Mouse (Mus musculus) liver, adult 2 months (tissue): Measurements from ENCODE around the gene Arhgdib.

Source experiments
- CTCF ChIP-seq: fragments of 200-500 bp; IDR thresholded peaks from 2 replicates; pipeline ENCODE4 v1.5.1; 2011; ENCODE audit warnings: low read depth, low read length, control low read depth
- POLR2A ChIP-seq: fragments of 200-500 bp; IDR thresholded peaks from 2 replicates; pipeline ENCODE4 v1.6.1; 2011; ENCODE audit warnings: low read length, control low read depth; ENCODE audit not compliant: insufficient read depth; ENCODE audit errors: extremely low read depth

DNA sequence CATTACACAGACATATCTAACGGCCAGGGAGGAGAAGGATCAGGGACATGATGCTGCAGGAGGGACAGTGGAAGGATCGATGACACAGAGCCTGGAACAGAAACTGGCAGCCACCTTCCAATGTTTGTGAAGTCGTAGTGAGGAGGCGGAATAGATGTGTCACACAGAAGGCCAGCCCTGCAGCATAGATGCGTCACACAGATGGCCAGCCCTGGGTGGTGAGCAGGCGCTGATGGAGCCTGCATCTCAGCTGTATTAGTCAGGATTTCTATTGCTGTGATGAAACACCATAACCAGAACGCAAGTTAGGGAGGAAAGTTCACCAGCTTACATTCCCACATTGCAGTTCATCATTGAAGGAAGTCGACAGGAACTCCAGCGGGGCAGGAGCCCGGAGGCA, 24.2 kb upstream of the Arhgdib start:
- TF ChIP-seq POLR2A = no peak
- no peak for TF ChIP-seq CTCF
